Mouse (Mus musculus) brain, adult 10 weeks (tissue): ENCODE measurements around the gene 5830411N06Rik. TPM values are rescaled to one million over a fixed set of nuclear protein-coding genes. Genes with fewer than 3 reads are reported as not detected.

Experiments
- polyA plus RNA-seq: library from polyadenylated mRNA; stranded (reverse); fragments of 350-450 nt; fragmentation: Illumina TruSeq; extraction: RNeasy Lipid Tissue Mini Kit (QIAGEN cat#74804); gene quantifications from one replicate; pipeline ENCODE4 v1.2.3, GENCODE M21; 2015; ENCODE audit warnings: low read depth, low replicate concordance

5830411N06Rik gene
- not detected for polyA plus RNA-seq

GRCm38 (mm10) chr7:140247216-140247615 is at the start of gene 5830411N06Rik:
Gene 5830411N06Rik, plus strand, starts transcription at chr7:140247284.

GRCm38 (mm10) chr7:140205864-140206263 is 41.2 kb upstream of the 5830411N06Rik start, which contains the start of gene Olfr524:
Gene Olfr524, minus strand, starts transcription at chr7:140205964.

GRCm38 (mm10) chr7:140217967-140218366 is 29.1 kb upstream of the 5830411N06Rik start, which contains the start of gene Cd163l1:
Gene Cd163l1, plus strand, starts transcription at chr7:140218267.

GRCm38 (mm10) chr7:140320558-140320957 is 73.5 kb downstream of the 5830411N06Rik start, which contains the start of gene Olfr525:
Gene Olfr525, plus strand, starts transcription at chr7:140320858.

GRCm38 (mm10) chr7:140333717-140334116 is 86.6 kb downstream of the 5830411N06Rik start, which contains the start of gene Olfr527:
Gene Olfr527, plus strand, starts transcription at chr7:140334017.

Other genes starting within 250 kb of the 5830411N06Rik start
- 33.5 TPM for gene Zfp511, start 210.9 kb upstream of the 5830411N06Rik start, polyA plus RNA-seq
- 29.0 TPM for gene Tubgcp2, start 210.6 kb upstream of the 5830411N06Rik start, polyA plus RNA-seq
- not detected for gene Msx3, start 198.2 kb upstream of the 5830411N06Rik start, polyA plus RNA-seq
- 302 TPM for gene Caly, start 164.7 kb upstream of the 5830411N06Rik start, polyA plus RNA-seq
- not detected for gene Prap1, start 153.9 kb upstream of the 5830411N06Rik start, polyA plus RNA-seq
- gene Fuom, start 144.8 kb upstream of the 5830411N06Rik start, polyA plus RNA-seq: 83.3 TPM
- gene Paox, start 131.5 kb upstream of the 5830411N06Rik start, polyA plus RNA-seq: 7.1 TPM
- gene Echs1, start 130.8 kb upstream of the 5830411N06Rik start, polyA plus RNA-seq: 90.6 TPM
- 28.6 TPM for gene Mtg1, start 109.7 kb upstream of the 5830411N06Rik start, polyA plus RNA-seq
- gene Sprn, start 92.4 kb upstream of the 5830411N06Rik start, polyA plus RNA-seq: 96.6 TPM
- not detected for gene Olfr522, start 82.5 kb upstream of the 5830411N06Rik start, polyA plus RNA-seq
- gene Olfr523, start 74.1 kb upstream of the 5830411N06Rik start, polyA plus RNA-seq: not detected
- not detected for gene Olfr524, start 41.3 kb upstream of the 5830411N06Rik start, polyA plus RNA-seq
- not detected for gene Cd163l1, start 29.0 kb upstream of the 5830411N06Rik start, polyA plus RNA-seq
- gene Olfr525, start 73.6 kb downstream of the 5830411N06Rik start, polyA plus RNA-seq: not detected
- not detected for gene Olfr527, start 86.7 kb downstream of the 5830411N06Rik start, polyA plus RNA-seq
- not detected for gene Olfr60, start 114.4 kb downstream of the 5830411N06Rik start, polyA plus RNA-seq
- gene Olfr530, start 129.0 kb downstream of the 5830411N06Rik start, polyA plus RNA-seq: not detected
- not detected for gene Olfr531, start 155.6 kb downstream of the 5830411N06Rik start, polyA plus RNA-seq
- not detected for gene Olfr532, start 174.4 kb downstream of the 5830411N06Rik start, polyA plus RNA-seq
- not detected for gene Olfr533, start 216.1 kb downstream of the 5830411N06Rik start, polyA plus RNA-seq
- gene Olfr535, start 236.9 kb downstream of the 5830411N06Rik start, polyA plus RNA-seq: not detected